8 mouse cellular contexts compared by ENCODE assay signal in genomic region chr4:129440340-129441063, GRCm38 (mm10). TPM values are rescaled to one million over a fixed set of nuclear protein-coding genes. Genes with fewer than 3 reads are reported as not detected.
DNase-seq lines count a peak whose midpoint lies in the region; ATAC-seq and TF ChIP-seq lines count a peak whose summit lies in the region.

TSS of gene Zbtb8b (minus strand) at chr4:129440853.

- H3K4me1 ChIP-seq in forebrain, postnatal 0 days (ENCODE audit: insufficient read depth): no peaks in the 10 kb centered on the region
- H3K4me1 ChIP-seq in kidney, embryonic 14.5 days (ENCODE audit: control insufficient read depth, insufficient read depth, low read length): 0 out of 2 replicates have a peak, but pooled peaks cover 3% of the 10 kb centered on the region
- no peaks in the 10 kb centered on the region for H3K4me1 ChIP-seq in limb, embryonic 11.5 days (ENCODE audit: control insufficient read depth, insufficient read depth, low read length)
- H3K4me1 ChIP-seq in midbrain, embryonic 14.5 days (ENCODE audit: control insufficient read depth, insufficient read depth, low read length): 0 out of 2 replicates have a peak, but pooled peaks cover 6% of the 10 kb centered on the region
- H3K4me1 ChIP-seq in stomach, postnatal 0 days (replicated peaks; ENCODE audit: control insufficient read depth, insufficient read depth): no peaks in the 10 kb centered on the region

- H3K27ac ChIP-seq in forebrain, postnatal 0 days (ENCODE audit: low read depth, low read length): no peak within 1 kb of the TSS
- no peak within 1 kb of the TSS for H3K27ac ChIP-seq in kidney, embryonic 14.5 days (ENCODE audit: low read depth, low read length)
- no peak within 1 kb of the TSS for H3K27ac ChIP-seq in limb, embryonic 11.5 days (replicated peaks; ENCODE audit: low read depth, low read length)
- no peak within 1 kb of the TSS for H3K27ac ChIP-seq in midbrain, embryonic 14.5 days (replicated peaks; ENCODE audit: low read depth, low read length)
- H3K27ac ChIP-seq in stomach, postnatal 0 days (replicated peaks): no peak within 1 kb of the TSS
- H3K27ac ChIP-seq in gastrocnemius, adult 2 months: no peak within 1 kb of the TSS

- TF ChIP-seq CTCF in forebrain, postnatal 0 days (IDR thresholded peaks at IDR 0.05; ENCODE audit: low read depth): no peak
- TF ChIP-seq CTCF in stomach, postnatal 0 days (IDR thresholded peaks at IDR 0.05; ENCODE audit: low read depth): no peak
- no peak for TF ChIP-seq CTCF in gastrocnemius, adult 2 months (IDR thresholded peaks at IDR 0.05)

- peak; percentile 95 for DNase-seq in ES-CJ7 (ENCODE audit: low read depth, low spot score)
- DNase-seq in cerebellum, adult 8-10 months: peak; percentile 75
- peak; percentile 80 for DNase-seq in forebrain, postnatal 0 days
- peak; percentile 58 for DNase-seq in limb, embryonic 11.5 days (ENCODE audit: low spot score)
- peak; percentile 91 for DNase-seq in midbrain, embryonic 14.5 days
- DNase-seq in stomach, postnatal 0 days (ENCODE audit: low spot score): peak; percentile 75
- DNase-seq in gastrocnemius, adult 2 months: no peak

- H3K4me2 ChIP-seq in forebrain, postnatal 0 days (ENCODE audit: low read depth): peak within 1 kb of the TSS; percentile 61
- H3K4me2 ChIP-seq in kidney, embryonic 14.5 days (replicated peaks; ENCODE audit: low read depth, low read length): peak within 1 kb of the TSS; percentile 69
- peak within 1 kb of the TSS; percentile 52 for H3K4me2 ChIP-seq in limb, embryonic 11.5 days (ENCODE audit: low read depth, severe bottlenecking)
- H3K4me2 ChIP-seq in midbrain, embryonic 14.5 days (ENCODE audit: low read length): peak within 1 kb of the TSS; percentile 65
- peak within 1 kb of the TSS; percentile 61 for H3K4me2 ChIP-seq in stomach, postnatal 0 days (replicated peaks; ENCODE audit: low read depth)

- H3K27me3 ChIP-seq in forebrain, postnatal 0 days (ENCODE audit: insufficient read depth, low read length): peaks cover 21% of the 10 kb centered on the region
- H3K27me3 ChIP-seq in kidney, embryonic 14.5 days (ENCODE audit: control insufficient read depth, insufficient read depth, low read length): peaks cover 26% of the 10 kb centered on the region
- H3K27me3 ChIP-seq in limb, embryonic 11.5 days (ENCODE audit: control insufficient read depth, insufficient read depth, low read length): peaks cover 31% of the 10 kb centered on the region
- peaks cover 9% of the 10 kb centered on the region for H3K27me3 ChIP-seq in midbrain, embryonic 14.5 days (ENCODE audit: control insufficient read depth, insufficient read depth, low read length)
- H3K27me3 ChIP-seq in stomach, postnatal 0 days (ENCODE audit: control insufficient read depth, insufficient read depth, low read length): no peaks in the 10 kb centered on the region

- WGBS in forebrain, postnatal 0 days: 3% methylated on average over 33 of the region's 33 CpGs
- WGBS in kidney, embryonic 14.5 days: 2% methylated on average over 33 of the region's 33 CpGs
- WGBS in limb, embryonic 11.5 days: under 1% methylated on average over 33 of the region's 33 CpGs
- 1% methylated on average over 33 of the region's 33 CpGs for WGBS in midbrain, embryonic 14.5 days
- 4% methylated on average over 33 of the region's 33 CpGs for WGBS in stomach, postnatal 0 days

- no peaks in the 10 kb centered on the region for H3K9me3 ChIP-seq in forebrain, postnatal 0 days (ENCODE audit: low read length)
- H3K9me3 ChIP-seq in kidney, embryonic 14.5 days (ENCODE audit: control insufficient read depth, low read length): no peaks in the 10 kb centered on the region
- H3K9me3 ChIP-seq in limb, embryonic 11.5 days (ENCODE audit: control insufficient read depth, low read length): no peaks in the 10 kb centered on the region
- H3K9me3 ChIP-seq in midbrain, embryonic 14.5 days (ENCODE audit: control insufficient read depth, low read length): no peaks in the 10 kb centered on the region
- no peaks in the 10 kb centered on the region for H3K9me3 ChIP-seq in stomach, postnatal 0 days (ENCODE audit: control insufficient read depth, low read length)

- H3K36me3 ChIP-seq in forebrain, postnatal 0 days (ENCODE audit: insufficient read depth): no peaks in the 10 kb centered on the region
- no peaks in the 10 kb centered on the region for H3K36me3 ChIP-seq in kidney, embryonic 14.5 days (ENCODE audit: control insufficient read depth, insufficient read depth, low read length)
- no peaks in the 10 kb centered on the region for H3K36me3 ChIP-seq in limb, embryonic 11.5 days (ENCODE audit: control insufficient read depth, insufficient read depth, low read length)
- H3K36me3 ChIP-seq in midbrain, embryonic 14.5 days (ENCODE audit: control insufficient read depth, insufficient read depth, low read length): no peaks in the 10 kb centered on the region
- no peaks in the 10 kb centered on the region for H3K36me3 ChIP-seq in stomach, postnatal 0 days (ENCODE audit: control insufficient read depth, insufficient read depth, low read length)

- H3K9ac ChIP-seq in forebrain, postnatal 0 days: peak within 1 kb of the TSS; percentile 42
- peak within 1 kb of the TSS; percentile 55 for H3K9ac ChIP-seq in kidney, embryonic 14.5 days (ENCODE audit: low read depth, low read length)
- H3K9ac ChIP-seq in limb, embryonic 11.5 days (ENCODE audit: low read length): peak within 1 kb of the TSS; percentile 22; the same call in 1 of the 2 replicates
- H3K9ac ChIP-seq in midbrain, embryonic 14.5 days (replicated peaks; ENCODE audit: low read length): peak within 1 kb of the TSS; percentile 64
- H3K9ac ChIP-seq in stomach, postnatal 0 days (ENCODE audit: low read length): peak within 1 kb of the TSS; percentile 47

- intact Hi-C loops in gastrocnemius, adult 2 months (cut with DNase I): no loop called here

- no peak for TF ChIP-seq EP300 in stomach, postnatal 0 days (optimal IDR thresholded peaks at IDR 0.05)

- ATAC-seq in forebrain, postnatal 0 days: peak; percentile 98
- peak; percentile 96 for ATAC-seq in kidney, embryonic 14.5 days (ENCODE audit: low FRiP score, low TSS enrichment)
- 0 out of 2 replicates have a peak, but pooled peaks have one; percentile 44 for ATAC-seq in limb, embryonic 11.5 days (ENCODE audit: insufficient number of reproducible peaks, low FRiP score, low TSS enrichment, low read depth)
- peak; percentile 87; the same call in 1 of the 2 replicates for ATAC-seq in midbrain, embryonic 14.5 days (ENCODE audit: low FRiP score, low TSS enrichment)
- ATAC-seq in stomach, postnatal 0 days (ENCODE audit: low FRiP score, low TSS enrichment): peak; percentile 83

- H3K4me3 ChIP-seq in forebrain, postnatal 0 days (ENCODE audit: low read depth, low read length): peak within 1 kb of the TSS; percentile 51
- H3K4me3 ChIP-seq in kidney, embryonic 14.5 days (ENCODE audit: low read length): peak within 1 kb of the TSS; percentile 49
- H3K4me3 ChIP-seq in limb, embryonic 11.5 days (ENCODE audit: low read depth, low read length): peak within 1 kb of the TSS; percentile 32
- H3K4me3 ChIP-seq in midbrain, embryonic 14.5 days (replicated peaks; ENCODE audit: low read depth, low read length): peak within 1 kb of the TSS; percentile 61
- H3K4me3 ChIP-seq in stomach, postnatal 0 days (ENCODE audit: low read depth, low read length): peak within 1 kb of the TSS; percentile 36
- no peak within 1 kb of the TSS for H3K4me3 ChIP-seq in gastrocnemius, adult 2 months

RNA-seq across cellular contexts. Expression of gene Zbtb8b, which starts in this region (rescaled TPM):
- total RNA-seq in forebrain, postnatal 0 days (2014; rRNA removed): 7.0 and 10.5 TPM in 2 replicates
- 6.0 and 9.2 TPM in 2 replicates for polyA plus RNA-seq in forebrain, postnatal 0 days (2015; fragmentation: Nextera tagmentation; extraction: Ambion mirVana)
- 2.3 and 3.1 TPM in 2 replicates for polyA plus RNA-seq in kidney, embryonic 14.5 days (2014; fragmentation: Nextera tagmentation; extraction: Ambion mirVana)
- polyA plus RNA-seq in limb, embryonic 11.5 days (2014; fragmentation: Nextera tagmentation; extraction: Ambion mirVana): 0.85 and 1.8 TPM in 2 replicates
- 15.9 and 17.6 TPM in 2 replicates for polyA plus RNA-seq in midbrain, embryonic 14.5 days (2014; fragmentation: Nextera tagmentation; extraction: Ambion mirVana)
- polyA plus RNA-seq in stomach, postnatal 0 days (2015; fragmentation: Nextera tagmentation; extraction: Ambion mirVana): 0.68 and 0.72 TPM in 2 replicates
- total RNA-seq in gastrocnemius, adult 2 months (2021): not detected

Comparison
In these comparisons a context has a peak if more than half of its experiments do, and no peak if none do; other contexts are left out.
1. Peak in DNase-seq, ATAC-seq, H3K4me3 ChIP-seq, H3K9ac ChIP-seq and H3K4me2 ChIP-seq in stomach, postnatal 0 days; RNA of the gene not detected or under 1 TPM.
2. ATAC-seq: peak in every context shown above with its lines; median percentile 98 in forebrain, postnatal 0 days; 96 in kidney, embryonic 14.5 days; 87 in midbrain, embryonic 14.5 days; 83 in stomach, postnatal 0 days; 44 in limb, embryonic 11.5 days.